Mouse (Mus musculus) megakaryocyte, embryonic 14.5 days (primary cell): ENCODE data around the gene AA986860.

ENCODE experiments used
- FLI1 ChIP-seq: IDR thresholded peaks from 2 replicates; pipeline ENCODE4 v1.6.1; 2012; ENCODE audit warnings: low read length, inconsistent platforms, mixed read lengths
- GATA1 ChIP-seq: IDR thresholded peaks from 3 replicates; pipeline ENCODE4 v1.6.1; 2012; ENCODE audit warnings: mixed read lengths, low read length, inconsistent platforms, borderline replicate concordance

GRCm38 (mm10) chr1:130738551-130739106 is 6.9 kb downstream of the AA986860 start:
- no peak for TF ChIP-seq FLI1
- no peak for TF ChIP-seq GATA1
